Mouse (Mus musculus) bone marrow macrophage, adult 2 months (primary cell): ENCODE measurements at regions not wholly inside any gene's neighbourhood (a gene's known extent, or its start where the extent isn't known, plus 50 kb on each side); places are given as distances from the start of the nearest gene placed in this dataset.

Source experiments
- CTCF ChIP-seq: IDR thresholded peaks from 2 replicates; pipeline ENCODE4 v1.5.1; 2012; ENCODE audit warnings: low read depth, mild to moderate bottlenecking, low read length, moderate library complexity
- POLR2A ChIP-seq: IDR thresholded peaks from 2 replicates; pipeline ENCODE4 v1.6.1; 2012; ENCODE audit warnings: mild to moderate bottlenecking, low read depth, low read length, borderline replicate concordance

- no peak for TF ChIP-seq POLR2A
- TF ChIP-seq CTCF = no peak
Observed at GRCm38 (mm10) chr2:106231136-106231535, 227.8 kb upstream of the Dnajc24 start.
